Mouse (Mus musculus): Measurements from ENCODE around the gene Crb1. TPM values are rescaled to one million over a fixed set of nuclear protein-coding genes. Genes with fewer than 3 reads are reported as not detected.

Gene Crb1
- polyA plus RNA-seq, 1 experiment: 0.16 TPM

- TF ChIP-seq CTCF (IDR thresholded peaks at IDR 0.05; ENCODE audit: low read depth, low read length) (no peak), POLR2A (IDR thresholded peaks at IDR 0.05; ENCODE audit: insufficient read depth, low read length) (no peak)
- no peak overlapping the region for H3K27ac ChIP-seq (ENCODE audit: insufficient read depth, low read length)
- H3K27me3 ChIP-seq (ENCODE audit: control insufficient read depth, insufficient read depth, low read length, poor library complexity, severe bottlenecking): no peaks in the 10 kb centered on the region
Observed at GRCm38 (mm10) chr1:139153006-139153405, 223.9 kb downstream of the Crb1 start.

More at GRCm38 (mm10) chr1:139153006-139153405, 223.9 kb downstream of the Crb1 start:
- Histone ChIP-seq H3K36me3 (ENCODE audit: control insufficient read depth, insufficient read depth, low read length, poor library complexity, severe bottlenecking) (no peaks in the 10 kb centered on the region), H3K9me3 (replicated peaks; ENCODE audit: control insufficient read depth, insufficient read depth, low read length, poor library complexity, severe bottlenecking) (no peaks in the 10 kb centered on the region), H3K4me1 (ENCODE audit: control insufficient read depth, insufficient read depth, low read length) (no peaks in the 10 kb centered on the region), H3K9ac (ENCODE audit: low read depth, poor library complexity, severe bottlenecking) (no peak overlapping the region), H3K4me3 (ENCODE audit: low read depth, low read length) (no peak overlapping the region)

Other genes with a start within 250 kb of the Crb1 start
- gene Zbtb41, start 45.2 kb upstream of the Crb1 start, polyA plus RNA-seq (2011; ENCODE audit: insufficient read depth, insufficient read length, low read depth, missing spikeins): 15.5 and 19.9 TPM in 2 replicates
- 53.5 and 56.7 TPM in 2 replicates for gene Aspm, start 77.7 kb upstream of the Crb1 start, polyA plus RNA-seq (2011; ENCODE audit: insufficient read depth, insufficient read length, low read depth, missing spikeins)
- not detected in 2 replicates for gene F13b, start 124.6 kb upstream of the Crb1 start, polyA plus RNA-seq (2011; ENCODE audit: insufficient read depth, insufficient read length, low read depth, missing spikeins)
- not detected in 2 replicates for gene Cfhr1, start 183.2 kb upstream of the Crb1 start, polyA plus RNA-seq (2011; ENCODE audit: insufficient read depth, insufficient read length, low read depth, missing spikeins)